Mouse (Mus musculus) intestine, embryonic 14.5 days (tissue): ENCODE measurements around the gene Galnt17. TPM values are rescaled to one million over a fixed set of nuclear protein-coding genes. Genes with fewer than 3 reads are reported as not detected.

Experiments used
- ATAC-seq: fragments of 200-750 bp; cut with Nextera tagmentation; replicated peaks from 2 replicates; pipeline ENCODE4 v1.8.0; 2017; ENCODE audit warnings: low read depth, moderate number of reproducible peaks, moderate TSS enrichment, moderate library complexity; ENCODE audit not compliant: low FRiP score, low TSS enrichment
- DNase-seq: peaks from one replicate; pipeline ENCODE4 v3.0.0-alpha.2; 2018; ENCODE audit warnings: low spot score
- H3K27ac ChIP-seq: fragments of 300-500 bp; sonication (generic); 2 replicates; pipeline ENCODE4 v1.5.1; 2014; ENCODE audit warnings: low read depth, mild to moderate bottlenecking, control low read depth
- H3K27me3 ChIP-seq: fragments of 300-500 bp; sonication (generic); replicated peaks from 2 replicates; pipeline ENCODE4 v1.6.1; 2014; ENCODE audit warnings: low read length, control low read depth; ENCODE audit not compliant: control insufficient read depth, insufficient read depth
- H3K36me3 ChIP-seq: fragments of 300-500 bp; sonication (generic); 2 replicates; pipeline ENCODE4 v1.6.1; 2014; ENCODE audit warnings: low read length, control low read depth; ENCODE audit not compliant: control insufficient read depth, insufficient read depth
- H3K4me1 ChIP-seq: fragments of 300-500 bp; sonication (generic); replicated peaks from 2 replicates; pipeline ENCODE4 v1.6.1; 2014; ENCODE audit warnings: low read length, control low read depth, mixed read lengths; ENCODE audit not compliant: control insufficient read depth, insufficient read depth
- H3K4me2 ChIP-seq: fragments of 300-500 bp; sonication (generic); 2 replicates; pipeline ENCODE4 v1.6.1; 2014; ENCODE audit warnings: low read length
- H3K4me3 ChIP-seq: fragments of 300-500 bp; sonication (generic); 2 replicates; pipeline ENCODE4 v1.5.1; 2014; ENCODE audit warnings: low read depth, low read length, control low read depth, mixed read lengths
- H3K9ac ChIP-seq: fragments of 300-500 bp; sonication (generic); 2 replicates; pipeline ENCODE4 v1.6.1; 2014; ENCODE audit warnings: mild to moderate bottlenecking, low read length
- H3K9me3 ChIP-seq: fragments of 300-500 bp; sonication (generic); 2 replicates; pipeline ENCODE4 v1.6.1; 2016; ENCODE audit warnings: low read length, control low read depth; ENCODE audit not compliant: control insufficient read depth
- WGBS: fragments of 180-500 bp; shearing (Covaris S2); extraction: QIAGEN DNeasy Blood & Tissue Kit; methylation state at CpG from one replicate; pipeline ENCODE4 v1.1.7; 2014; 5-methylcytosine and 5-hydroxymethylcytosine counted together
- polyA plus RNA-seq: library from polyadenylated mRNA; unstranded; fragments of >200 nt; fragmentation: Nextera tagmentation; extraction: Ambion mirVana; gene quantifications from 2 replicates; pipeline ENCODE4 v1.2.1, GENCODE M21; 2014

Galnt17 gene
- polyA plus RNA-seq, 1 experiment from 2014 or later: 0.69 TPM

- Histone ChIP-seq H3K9ac (no peak overlapping the region), H3K27ac (no peak overlapping the region), H3K36me3 (no peaks in the 10 kb centered on the region), H3K27me3 (no peaks in the 10 kb centered on the region), H3K4me1 (no peaks in the 10 kb centered on the region), H3K4me3 (no peak overlapping the region), H3K4me2 (no peak overlapping the region), H3K9me3 (no peaks in the 10 kb centered on the region)
- WGBS: 62% methylated on average over 11 of the region's 11 CpGs
- no peak for DNase-seq
- no peak for ATAC-seq
Measured at GRCm38 (mm10) chr5:131231060-131231459, 77.2 kb downstream of the Galnt17 start.

DNA sequence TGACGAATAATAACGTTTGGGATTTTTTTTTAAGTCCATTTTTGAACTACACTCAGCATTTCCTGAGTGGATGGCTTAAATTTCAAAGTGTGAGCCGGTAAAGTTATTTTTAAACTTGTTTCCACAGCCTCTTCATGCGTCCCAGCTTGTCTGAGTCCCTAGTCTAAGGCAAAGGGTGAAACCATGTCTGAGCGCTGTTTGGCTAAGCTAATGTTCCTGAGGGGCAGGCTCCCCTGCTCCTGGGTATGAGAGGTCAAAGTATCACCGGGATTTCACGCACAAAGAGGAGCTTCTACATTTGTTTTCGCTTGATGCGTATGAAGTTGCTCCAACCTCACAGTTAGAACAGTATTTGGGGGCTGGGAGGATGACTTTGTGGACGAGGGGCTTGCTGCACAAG, 78.6 kb downstream of the Galnt17 start:
- WGBS: 75% methylated on average over 10 of the region's 10 CpGs
- Histone ChIP-seq H3K9me3 (no peaks in the 10 kb centered on the region), H3K4me1 (no peaks in the 10 kb centered on the region), H3K4me2 (no peak overlapping the region), H3K27ac (no peak overlapping the region), H3K27me3 (no peaks in the 10 kb centered on the region), H3K36me3 (no peaks in the 10 kb centered on the region), H3K9ac (no peak overlapping the region), H3K4me3 (no peak overlapping the region)
- no peak for DNase-seq
- no peak for ATAC-seq

DNA sequence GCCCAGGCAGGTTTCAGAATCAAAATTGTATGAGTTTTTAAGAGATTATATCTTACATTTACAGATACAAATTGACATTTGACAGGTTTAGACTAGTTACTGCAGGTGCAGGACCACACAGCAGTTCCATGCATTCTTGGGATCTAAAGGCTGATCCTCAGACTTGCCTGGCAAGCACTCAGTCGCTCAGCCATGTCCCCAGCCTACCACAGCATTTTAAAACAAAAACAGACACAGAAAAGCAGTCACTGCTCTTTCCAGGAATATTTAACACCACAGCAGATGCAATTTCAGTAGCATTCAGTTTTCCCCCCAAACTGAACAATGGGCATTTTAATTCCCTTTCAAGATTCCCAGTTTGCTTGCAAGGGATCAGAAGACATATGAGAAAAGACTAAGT, 84.9 kb downstream of the Galnt17 start:
- no peaks in the 10 kb centered on the region for H3K36me3 ChIP-seq
- DNase-seq: no peak
- H3K4me3 ChIP-seq: no peak overlapping the region
- H3K4me2 ChIP-seq: no peak overlapping the region
- no peaks in the 10 kb centered on the region for H3K27me3 ChIP-seq
- no peak overlapping the region for H3K9ac ChIP-seq
- H3K4me1 ChIP-seq: no peaks in the 10 kb centered on the region
- H3K27ac ChIP-seq: no peak overlapping the region
- 72% methylated on average over 1 of the region's 1 CpGs for WGBS
- H3K9me3 ChIP-seq: no peaks in the 10 kb centered on the region
- ATAC-seq: no peak

GRCm38 (mm10) chr5:131222498-131223244, 85.6 kb downstream of the Galnt17 start:
- 90% methylated on average over 10 of the region's 10 CpGs for WGBS
- no peak overlapping the region for H3K4me3 ChIP-seq
- H3K4me1 ChIP-seq: no peaks in the 10 kb centered on the region
- no peaks in the 10 kb centered on the region for H3K27me3 ChIP-seq
- DNase-seq (no peak), ATAC-seq (no peak)
- no peak overlapping the region for H3K4me2 ChIP-seq
- H3K9ac ChIP-seq: no peak overlapping the region
- H3K27ac ChIP-seq: no peak overlapping the region
- H3K9me3 ChIP-seq: no peaks in the 10 kb centered on the region
- H3K36me3 ChIP-seq: no peaks in the 10 kb centered on the region

DNA sequence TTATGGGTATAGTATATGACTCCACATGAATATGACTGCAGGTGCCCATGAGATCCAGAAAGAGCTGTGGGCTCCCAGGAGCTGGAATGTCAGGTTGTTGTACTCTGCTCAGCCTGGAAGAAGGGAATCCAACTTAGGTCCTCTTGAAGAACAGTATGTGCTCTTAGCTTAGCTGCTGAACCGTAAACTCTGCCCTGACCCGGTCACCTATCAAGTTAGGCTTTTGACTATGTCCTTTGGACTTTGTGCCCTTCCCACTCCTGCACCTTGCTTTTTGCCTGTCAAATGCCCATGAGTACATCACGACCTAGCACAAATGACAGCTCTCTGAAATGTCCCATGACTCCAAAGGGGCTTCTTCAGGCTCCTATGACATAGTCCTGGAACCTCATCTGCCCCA, 90.1 kb downstream of the Galnt17 start:
- 90% methylated on average over 3 of the region's 3 CpGs for WGBS

DNA sequence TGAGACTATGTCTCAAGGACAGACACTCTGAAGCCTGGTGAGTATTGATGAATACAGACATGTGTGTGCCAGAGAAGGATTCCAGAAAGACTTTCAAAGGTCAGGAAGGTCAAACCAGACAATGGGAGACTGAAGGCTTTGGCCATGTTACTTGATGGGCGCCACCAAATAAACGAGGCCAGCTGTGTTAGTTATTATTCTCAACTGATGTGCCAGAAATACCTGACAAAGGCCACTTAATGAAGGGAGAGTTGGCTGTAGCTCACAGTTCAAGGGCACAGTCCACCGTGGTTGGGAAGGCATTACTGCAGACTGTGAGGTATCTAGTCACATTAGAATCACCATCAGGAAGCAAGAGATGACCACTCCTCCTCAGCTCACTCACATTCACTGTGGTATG, 96.7 kb downstream of the Galnt17 start:
- Histone ChIP-seq H3K4me1 (no peaks in the 10 kb centered on the region), H3K36me3 (no peaks in the 10 kb centered on the region), H3K9me3 (no peaks in the 10 kb centered on the region), H3K4me2 (no peak overlapping the region), H3K4me3 (no peak overlapping the region), H3K9ac (no peak overlapping the region), H3K27me3 (no peaks in the 10 kb centered on the region), H3K27ac (no peak overlapping the region)
- WGBS: 68% methylated on average over 3 of the region's 3 CpGs
- no peak for DNase-seq
- ATAC-seq: no peak

More for the DNA sequence above, 90.1 kb downstream of the Galnt17 start:
- Histone ChIP-seq H3K27ac (no peak overlapping the region), H3K9ac (no peak overlapping the region), H3K9me3 (no peaks in the 10 kb centered on the region), H3K4me1 (no peaks in the 10 kb centered on the region), H3K36me3 (no peaks in the 10 kb centered on the region), H3K27me3 (no peaks in the 10 kb centered on the region), H3K4me3 (no peak overlapping the region), H3K4me2 (no peak overlapping the region)
- no peak for DNase-seq
- no peak for ATAC-seq

- Histone ChIP-seq H3K4me1 (no peaks in the 10 kb centered on the region), H3K9ac (no peak overlapping the region), H3K9me3 (no peaks in the 10 kb centered on the region), H3K36me3 (no peaks in the 10 kb centered on the region), H3K4me3 (no peak overlapping the region), H3K27ac (no peak overlapping the region), H3K27me3 (no peaks in the 10 kb centered on the region), H3K4me2 (no peak overlapping the region)
- DNase-seq (no peak), ATAC-seq (no peak)
- 61% methylated on average over 2 of the region's 2 CpGs for WGBS
Measured at GRCm38 (mm10) chr5:131201146-131201545, 107.2 kb downstream of the Galnt17 start.

DNA sequence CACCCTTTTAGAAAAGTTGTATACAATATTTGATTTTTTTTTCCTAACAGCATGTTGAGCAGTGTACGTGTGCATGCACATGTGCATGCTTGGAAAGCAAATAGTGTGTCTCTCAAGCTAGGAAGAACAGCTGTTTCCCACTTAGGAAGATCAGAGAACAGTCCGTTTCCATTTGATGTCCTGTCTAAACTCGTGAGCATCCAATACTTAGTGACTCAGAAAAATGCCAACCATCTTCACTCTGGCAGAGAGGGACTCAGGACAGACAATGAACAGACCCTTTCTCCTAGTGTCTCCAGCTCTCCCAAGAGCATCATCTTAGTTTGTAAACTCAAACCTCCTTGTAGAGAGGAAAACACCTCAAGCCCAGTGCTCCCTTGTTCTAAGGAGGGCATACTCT, 116.0 kb downstream of the Galnt17 start:
- ATAC-seq: no peak
- Histone ChIP-seq H3K36me3 (no peaks in the 10 kb centered on the region), H3K4me1 (no peaks in the 10 kb centered on the region), H3K4me3 (no peak overlapping the region), H3K9me3 (no peaks in the 10 kb centered on the region), H3K27ac (no peak overlapping the region), H3K27me3 (no peaks in the 10 kb centered on the region), H3K4me2 (no peak overlapping the region), H3K9ac (no peak overlapping the region)
- no peak for DNase-seq
- 62% methylated on average over 3 of the region's 3 CpGs for WGBS

DNA sequence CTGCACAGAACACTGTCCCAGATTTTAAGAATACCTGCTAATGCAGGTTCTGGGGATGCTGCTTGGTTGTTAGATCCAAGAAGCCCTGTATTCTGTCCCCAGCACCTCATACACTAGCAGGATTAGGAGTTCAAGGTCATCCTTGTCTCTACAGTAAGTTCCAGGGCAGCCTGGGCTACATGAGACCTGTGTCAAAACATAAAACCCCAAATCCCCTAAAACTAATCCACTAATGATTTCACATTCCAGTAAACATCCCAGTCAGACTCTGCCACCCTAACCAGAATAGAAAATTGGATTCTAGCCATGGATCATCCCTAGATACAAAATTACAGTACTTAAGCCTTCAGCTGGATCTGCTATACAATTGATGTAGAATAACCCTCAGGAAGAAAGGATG, 123.7 kb downstream of the Galnt17 start:
- no peak for ATAC-seq
- Histone ChIP-seq H3K36me3 (no peaks in the 10 kb centered on the region), H3K27me3 (no peaks in the 10 kb centered on the region), H3K4me3 (no peak overlapping the region), H3K9ac (no peak overlapping the region), H3K4me2 (no peak overlapping the region), H3K9me3 (no peaks in the 10 kb centered on the region), H3K27ac (no peak overlapping the region), H3K4me1 (no peaks in the 10 kb centered on the region)
- DNase-seq: no peak
